Mouse (Mus musculus) neutrophil, adult 65 days (primary cell): ENCODE results near the gene Defb35. TPM values are rescaled to one million over a fixed set of nuclear protein-coding genes. Genes with fewer than 3 reads are reported as not detected.

Experiments used
- total RNA-seq: library from RNA; stranded (reverse); gene quantifications from 2 replicates; pipeline ENCODE4 v1.2.4, GENCODE M21; 2023

The Defb35 gene
- total RNA-seq: not detected in 2 replicates

GRCm38 (mm10) chr8:21938052-21938451 lies at the start of gene Defb35:
Gene Defb35 (plus strand): TSS chr8:21938352.

GRCm38 (mm10) chr8:21906290-21906689 lies 31.9 kb upstream of the Defb35 start, which contains the start of gene Defb11:
Gene Defb11 (minus strand): TSS chr8:21906412.

GRCm38 (mm10) chr8:21932610-21933009 lies 5.5 kb upstream of the Defb35 start, which contains the start of gene Defb15:
Gene Defb15 (minus strand): TSS chr8:21932710.

GRCm38 (mm10) chr8:21946462-21946861 lies 8.3 kb downstream of the Defb35 start, which contains the start of gene Defb13:
Gene Defb13 (plus strand): TSS chr8:21946762.

GRCm38 (mm10) chr8:21958414-21958813 lies 20.3 kb downstream of the Defb35 start, which contains the start of gene Fam90a1a:
Gene Fam90a1a (plus strand): TSS chr8:21958714.

GRCm38 (mm10) chr8:21969475-21969874 lies 31.3 kb downstream of the Defb35 start, which contains the start of gene Ccdc70:
Gene Ccdc70 (plus strand): TSS chr8:21969775.

Other genes starting within 250 kb of the Defb35 start
- gene AY761184, start 234.7 kb upstream of the Defb35 start, total RNA-seq: not detected in 2 replicates
- gene Defa24, start 203.9 kb upstream of the Defb35 start, total RNA-seq: not detected in 2 replicates
- not detected in 2 replicates for gene Defb50, start 114.8 kb upstream of the Defb35 start, total RNA-seq
- not detected in 2 replicates for gene Defb2, start 98.4 kb upstream of the Defb35 start, total RNA-seq
- not detected in 2 replicates for gene Defb10, start 79.5 kb upstream of the Defb35 start, total RNA-seq
- not detected in 2 replicates for gene Defb9, start 52.9 kb upstream of the Defb35 start, total RNA-seq
- not detected in 2 replicates for gene Defb11, start 31.9 kb upstream of the Defb35 start, total RNA-seq
- gene Defb15, start 5.6 kb upstream of the Defb35 start, total RNA-seq: not detected in 2 replicates
- not detected in 2 replicates for gene Defb13, start 8.4 kb downstream of the Defb35 start, total RNA-seq
- not detected in 2 replicates for gene Fam90a1a, start 20.4 kb downstream of the Defb35 start, total RNA-seq
- not detected in 2 replicates for gene Ccdc70, start 31.4 kb downstream of the Defb35 start, total RNA-seq
- 0.16 and 0.70 TPM in 2 replicates for gene Atp7b, start 122.0 kb downstream of the Defb35 start, total RNA-seq
- 12.5 and 13.5 TPM in 2 replicates for gene Alg11, start 122.4 kb downstream of the Defb35 start, total RNA-seq
- not detected in 2 replicates for gene Nek5, start 186.7 kb downstream of the Defb35 start, total RNA-seq
- gene Nek3, start 228.1 kb downstream of the Defb35 start, total RNA-seq: 1.3 and 1.4 TPM in 2 replicates
- 18.0 and 22.5 TPM in 2 replicates for gene Ckap2, start 247.5 kb downstream of the Defb35 start, total RNA-seq